Mouse (Mus musculus): ENCODE data around the gene Marc2. TPM values are rescaled to one million over a fixed set of nuclear protein-coding genes. Genes with fewer than 3 reads are reported as not detected.

The Marc2 gene
- total RNA-seq, 2 experiments from 2014 or later: 96.8 to 98.6 TPM

GRCm38 (mm10) chr1:184775289-184775688 is 71.0 kb downstream of the Marc2 start:
- no peak for DNase-seq (ENCODE audit: extremely low spot score in 1 of 2, low spot score in 2 of 2)
- intact Hi-C loops (cut with DNase I): no loop called here

GRCm38 (mm10) chr1:184771891-184772249 is 74.4 kb downstream of the Marc2 start:
- no peak for DNase-seq (ENCODE audit: extremely low spot score in 1 of 2, low spot score in 2 of 2)
- intact Hi-C loops (cut with DNase I): no loop called here

- DNase-seq (ENCODE audit: extremely low spot score in 1 of 2, low spot score in 2 of 2): peak; percentile 31 to 81
- intact Hi-C loops (cut with DNase I): no loop called here
Observed at GRCm38 (mm10) chr1:184771202-184771890, 74.9 kb downstream of the Marc2 start.

GRCm38 (mm10) chr1:184763866-184764265 is 82.4 kb downstream of the Marc2 start:
- intact Hi-C loops (cut with DNase I): no loop called here
- DNase-seq (ENCODE audit: extremely low spot score in 1 of 2, low spot score in 2 of 2): no peak

Small RNA genes lying within 50 kb of the gene (microRNA-seq; reads per million reads assigned to microRNA genes)
- 588 reads per million, percentile 72 among the genes with 10 or more reads in this experiment for gene Mir1981

Other genes starting within 250 kb of the Marc2 start
- 1 to 10 TPM; 1.2 to 1.6 TPM for gene Hlx, start 113.8 kb downstream of the Marc2 start, total RNA-seq (2021)
- gene Marc1, start 35.1 kb downstream of the Marc2 start, total RNA-seq (2021): not detected
- 10 to 100 TPM; 13.3 to 15.0 TPM for gene C130074G19Rik, start 36.8 kb upstream of the Marc2 start, total RNA-seq (2021)
- 100 to 1,000 TPM; 104 TPM for gene Mark1, start 153.1 kb upstream of the Marc2 start, total RNA-seq (2021)

Measured in left cerebral cortex, postnatal 10 days (tissue).